Comparison of ENCODE assay signal across 9 mouse cellular contexts in the genomic region with DNA sequence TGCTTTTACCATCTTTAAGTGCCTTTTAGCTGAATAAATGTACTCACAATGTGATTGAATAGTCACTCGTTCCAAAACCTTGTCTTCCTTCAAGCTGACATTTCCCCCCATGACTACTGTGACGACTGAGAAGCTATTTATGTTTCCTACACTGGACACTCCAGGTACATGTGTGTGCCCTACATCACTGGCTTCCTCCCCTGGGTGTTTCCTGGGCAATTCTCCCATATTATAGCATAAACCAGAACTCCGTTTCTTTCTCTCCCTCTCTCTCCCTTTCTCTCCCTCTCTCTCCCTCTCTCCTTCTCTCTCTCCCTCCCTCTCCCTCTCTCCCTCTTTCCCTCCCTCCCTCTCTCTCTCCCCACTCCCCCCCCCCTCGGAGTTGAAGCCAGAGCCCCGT. TPM values are rescaled to one million over a fixed set of nuclear protein-coding genes. Genes with fewer than 3 reads are reported as not detected.
DNase-seq lines count a peak whose midpoint lies in the region; ATAC-seq and TF ChIP-seq lines count a peak whose summit lies in the region.
"Had no signal": no experiment of that assay in that cellular context is flagged by ENCODE, and none has a peak within 500 bp of the region (broad histone marks: within the 10 kb centered on the region; RNA-seq: fewer than 3 reads in every experiment).

No protein-coding gene starts in this region.

- no peak overlapping the region for H3K4me3 ChIP-seq in kidney, adult 2 months (ENCODE audit: insufficient read depth, low read depth, low read length)
- no peak overlapping the region for H3K4me3 ChIP-seq in neural tube, embryonic 13.5 days
- H3K4me3 ChIP-seq in intestine, embryonic 15.5 days (replicated peaks), result no peak overlapping the region

- no peak overlapping the region for H3K4me2 ChIP-seq in neural tube, embryonic 13.5 days
- H3K4me2 ChIP-seq in intestine, embryonic 15.5 days (replicated peaks), result no peak overlapping the region

- no peaks in the 10 kb centered on the region for H3K27me3 ChIP-seq in kidney, adult 2 months (replicated peaks; ENCODE audit: control insufficient read depth, insufficient read depth, low read length)
- H3K27me3 ChIP-seq in neural tube, embryonic 13.5 days, result no peaks in the 10 kb centered on the region
- H3K27me3 ChIP-seq in intestine, embryonic 15.5 days (replicated peaks), result no peaks in the 10 kb centered on the region; the same call in 1 of the 2 replicates

- H3K4me1 ChIP-seq in kidney, adult 2 months (ENCODE audit: control insufficient read depth, insufficient read depth, low read length), result no peaks in the 10 kb centered on the region; the same call in 1 of the 2 replicates
- H3K4me1 ChIP-seq in neural tube, embryonic 13.5 days (replicated peaks), result peaks cover 31% of the 10 kb centered on the region
- H3K4me1 ChIP-seq in intestine, embryonic 15.5 days (replicated peaks), result peaks cover 23% of the 10 kb centered on the region

- ATAC-seq in neural tube, embryonic 13.5 days (ENCODE audit: low read depth), result no peak
- no peak for ATAC-seq in intestine, embryonic 15.5 days

- no peak overlapping the region for H3K9ac ChIP-seq in neural tube, embryonic 13.5 days
- H3K9ac ChIP-seq in intestine, embryonic 15.5 days, result no peak overlapping the region

- no peaks in the 10 kb centered on the region for H3K36me3 ChIP-seq in kidney, adult 2 months (ENCODE audit: control insufficient read depth, insufficient read depth, low read length)
- H3K36me3 ChIP-seq in neural tube, embryonic 13.5 days, result no peaks in the 10 kb centered on the region
- no peaks in the 10 kb centered on the region for H3K36me3 ChIP-seq in intestine, embryonic 15.5 days

- TF ChIP-seq CTCF in kidney, adult 2 months (conservative IDR thresholded peaks at IDR 0.05; ENCODE audit: insufficient read depth, insufficient read length, low read depth, low read length), result no peak

- no peak for DNase-seq in kidney, adult 2 months
- no peak for DNase-seq in kidney, adult 11 months
- DNase-seq in neural tube, embryonic 10.5 days (ENCODE audit: extremely low spot score, low spot score), result no peak
- no peak for DNase-seq in spleen, postnatal 36 days (ENCODE audit: low spot score in 2 of 2)
- DNase-seq in lung, postnatal 14 days, result no peak
- DNase-seq: cerebellum, adult 11-12 months had no signal

- H3K27ac ChIP-seq in kidney, adult 2 months (ENCODE audit: insufficient read depth, low read depth, low read length), result peak overlapping the region; percentile 75
- peak overlapping the region; percentile 38; the same call in 1 of the 2 replicates for H3K27ac ChIP-seq in neural tube, embryonic 13.5 days (replicated peaks)
- peak overlapping the region; percentile 23; the same call in 1 of the 2 replicates for H3K27ac ChIP-seq in intestine, embryonic 15.5 days

- WGBS in kidney, adult 2 months, result 19% methylated on average over 5 of the region's 5 CpGs
- WGBS in neural tube, embryonic 13.5 days, result 22% methylated on average over 5 of the region's 5 CpGs
- WGBS in intestine, embryonic 15.5 days, result 21% methylated on average over 5 of the region's 5 CpGs

- no peaks in the 10 kb centered on the region for H3K9me3 ChIP-seq in neural tube, embryonic 13.5 days
- no peaks in the 10 kb centered on the region for H3K9me3 ChIP-seq in intestine, embryonic 15.5 days

- no peak for TF ChIP-seq POLR2A in kidney, adult 2 months (IDR thresholded peaks at IDR 0.05; ENCODE audit: low read depth, low read length)

RNA-seq across cellular contexts. Expression of a gene that starts 6.0 kb away (rescaled TPM):
- polyA plus RNA-seq in kidney, adult 2 months (2012; rRNA removed), result 297 and 304 TPM in 2 replicates
- 78.3 and 82.0 TPM in 2 replicates for polyA plus RNA-seq in neural tube, embryonic 13.5 days (2015; fragmentation: Nextera tagmentation; extraction: Ambion mirVana)
- polyA plus RNA-seq in intestine, embryonic 15.5 days (2015; fragmentation: Nextera tagmentation; extraction: Ambion mirVana), result 113 and 124 TPM in 2 replicates

RNA-seq across cellular contexts. Expression of a gene that starts 12.6 kb away (rescaled TPM):
- polyA plus RNA-seq in kidney, adult 2 months (2012; rRNA removed), result not detected in 2 replicates
- not detected in 2 replicates for polyA plus RNA-seq in neural tube, embryonic 13.5 days (2015; fragmentation: Nextera tagmentation; extraction: Ambion mirVana)
- not detected in 2 replicates for polyA plus RNA-seq in intestine, embryonic 15.5 days (2015; fragmentation: Nextera tagmentation; extraction: Ambion mirVana)
- polyA plus RNA-seq: adrenal gland, adult 2 months had no signal

RNA-seq across cellular contexts. Expression of a gene that starts 30.4 kb away (rescaled TPM):
- polyA plus RNA-seq in kidney, adult 2 months (2012; rRNA removed), result 165 and 192 TPM in 2 replicates
- 6.0 and 7.4 TPM in 2 replicates for polyA plus RNA-seq in neural tube, embryonic 13.5 days (2015; fragmentation: Nextera tagmentation; extraction: Ambion mirVana)
- 79.9 and 90.3 TPM in 2 replicates for polyA plus RNA-seq in intestine, embryonic 15.5 days (2015; fragmentation: Nextera tagmentation; extraction: Ambion mirVana)

RNA-seq across cellular contexts. Expression of a gene that starts 54.5 kb away (rescaled TPM):
- 12.2 and 14.5 TPM in 2 replicates for polyA plus RNA-seq in kidney, adult 2 months (2012; rRNA removed)
- polyA plus RNA-seq in neural tube, embryonic 13.5 days (2015; fragmentation: Nextera tagmentation; extraction: Ambion mirVana), result 91.8 and 101 TPM in 2 replicates
- 31.1 and 32.6 TPM in 2 replicates for polyA plus RNA-seq in intestine, embryonic 15.5 days (2015; fragmentation: Nextera tagmentation; extraction: Ambion mirVana)

RNA-seq across cellular contexts. Expression of a gene that starts 57.3 kb away (rescaled TPM):
- 16.1 and 17.7 TPM in 2 replicates for polyA plus RNA-seq in kidney, adult 2 months (2012; rRNA removed)
- polyA plus RNA-seq in neural tube, embryonic 13.5 days (2015; fragmentation: Nextera tagmentation; extraction: Ambion mirVana), result 19.3 and 20.5 TPM in 2 replicates
- 11.3 and 12.2 TPM in 2 replicates for polyA plus RNA-seq in intestine, embryonic 15.5 days (2015; fragmentation: Nextera tagmentation; extraction: Ambion mirVana)

Comparison
In these comparisons a context has a peak if more than half of its experiments do, and no peak if none do; other contexts are left out.
1. H3K27ac ChIP-seq: peak in every context shown above with its lines; median percentile 75 in kidney, adult 2 months; 38 in neural tube, embryonic 13.5 days; 23 in intestine, embryonic 15.5 days.